ENCODE assay signal across 8 mouse cellular contexts in the genomic region with DNA sequence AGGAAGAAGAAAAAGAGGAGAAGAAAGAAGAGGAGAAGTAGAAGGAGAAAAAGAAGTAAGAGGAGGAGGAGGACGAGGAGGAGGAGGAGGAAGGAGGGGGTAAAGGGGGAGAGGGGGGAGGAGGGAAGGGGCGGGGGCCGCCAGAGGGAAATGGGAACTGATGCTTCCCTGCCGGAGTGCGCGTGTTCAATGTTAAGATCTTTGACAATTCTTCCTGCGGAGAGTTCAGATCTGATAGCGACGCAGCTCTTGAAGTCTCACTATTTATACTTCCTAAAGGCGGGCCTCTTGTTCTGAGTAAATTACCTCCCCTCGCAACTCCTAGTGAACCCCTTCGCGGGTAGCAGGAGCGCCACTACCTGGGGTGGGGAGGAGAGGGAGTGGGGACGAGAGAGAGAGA. TPM values are rescaled to one million over a fixed set of nuclear protein-coding genes. Genes with fewer than 3 reads are reported as not detected.
DNase-seq lines count a peak whose midpoint lies in the region; ATAC-seq and TF ChIP-seq lines count a peak whose summit lies in the region.

TSS of gene Shox2 (minus strand) at position 66 of the 400 bp plus-strand sequence.

- H3K27me3 ChIP-seq in lung, embryonic 15.5 days, result peaks cover 76% of the 10 kb centered on the region
- peaks cover 14% of the 10 kb centered on the region; the same call in 1 of the 2 replicates for H3K27me3 ChIP-seq in midbrain, postnatal 0 days (ENCODE audit: insufficient read depth, low read length)

- ATAC-seq in lung, embryonic 15.5 days (ENCODE audit: borderline replicate concordance, extremely low read depth, low FRiP score, low TSS enrichment), result no peak
- 0 out of 2 replicates have a peak, but pooled peaks have one; percentile 4 for ATAC-seq in midbrain, postnatal 0 days (ENCODE audit: low FRiP score)
- no peak for ATAC-seq in granulocyte monocyte progenitor cell, adult 5-6 weeks (replicated peaks; ENCODE audit: poor library complexity, severe bottlenecking)

- peaks cover 30% of the 10 kb centered on the region for H3K4me1 ChIP-seq in lung, embryonic 15.5 days
- no peaks in the 10 kb centered on the region for H3K4me1 ChIP-seq in midbrain, postnatal 0 days (ENCODE audit: insufficient read depth, low read length)

- H3K27ac ChIP-seq in lung, embryonic 15.5 days, result no peak within 1 kb of the TSS
- peak within 1 kb of the TSS; percentile 48 for H3K27ac ChIP-seq in midbrain, postnatal 0 days (ENCODE audit: low read depth, low read length)

- 0% methylated on average over 15 of the region's 15 CpGs for WGBS in lung, embryonic 15.5 days
- WGBS in midbrain, postnatal 0 days, result under 1% methylated on average over 14 of the region's 15 CpGs

- H3K9ac ChIP-seq in lung, embryonic 15.5 days, result peak within 1 kb of the TSS; percentile 24; the same call in 1 of the 2 replicates
- H3K9ac ChIP-seq in midbrain, postnatal 0 days (replicated peaks; ENCODE audit: low read length, poor library complexity, severe bottlenecking), result peak within 1 kb of the TSS; percentile 60

- no peaks in the 10 kb centered on the region for H3K9me3 ChIP-seq in lung, embryonic 15.5 days
- H3K9me3 ChIP-seq in midbrain, postnatal 0 days (ENCODE audit: low read length), result no peaks in the 10 kb centered on the region

- no peak for DNase-seq in lung, postnatal 14 days
- peak; percentile 67 for DNase-seq in embryo, embryonic 10.5 days (ENCODE audit: low spot score)
- DNase-seq in induced T-regulatory cell, adult 2 months (ENCODE audit: low read depth), result peak; percentile 51
- DNase-seq in midbrain, postnatal 0 days (ENCODE audit: low spot score), result no peak
- no peak for DNase-seq in adrenal gland, adult 18-20 months (ENCODE audit: low spot score in 2 of 2)
- DNase-seq in adrenal gland, postnatal 36 days, result no peak

- no peak for TF ChIP-seq CTCF in midbrain, postnatal 0 days (IDR thresholded peaks at IDR 0.05)

- H3K4me3 ChIP-seq in lung, embryonic 15.5 days, result peak within 1 kb of the TSS; percentile 49
- H3K4me3 ChIP-seq in midbrain, postnatal 0 days (ENCODE audit: low read depth, low read length), result peak within 1 kb of the TSS; percentile 54

- H3K36me3 ChIP-seq in lung, embryonic 15.5 days, result no peaks in the 10 kb centered on the region
- no peaks in the 10 kb centered on the region for H3K36me3 ChIP-seq in midbrain, postnatal 0 days (ENCODE audit: insufficient read depth, low read length)

- H3K4me2 ChIP-seq in lung, embryonic 15.5 days, result peak within 1 kb of the TSS; percentile 89
- H3K4me2 ChIP-seq in midbrain, postnatal 0 days (ENCODE audit: low read depth, low read length, poor library complexity, severe bottlenecking), result peak within 1 kb of the TSS; percentile 54

RNA-seq across cellular contexts. Expression of gene Shox2, which starts in this region (rescaled TPM):
- polyA plus RNA-seq in lung, embryonic 15.5 days (2015; fragmentation: Nextera tagmentation; extraction: Ambion mirVana), result 1.5 and 3.0 TPM in 2 replicates
- 82.2 and 96.6 TPM in 2 replicates for total RNA-seq in midbrain, postnatal 0 days (2014; rRNA removed)
- polyA plus RNA-seq in midbrain, postnatal 0 days (2015; fragmentation: Nextera tagmentation; extraction: Ambion mirVana), result 55.0 and 61.1 TPM in 2 replicates
- 1 to 10 TPM; 1.8 TPM for total RNA-seq in adrenal gland, adult 18-20 months (2021)
- not detected in 2 replicates for total RNA-seq in granulocyte monocyte progenitor cell, adult 5-6 weeks (2014; fragmentation: Nextera tagmentation)
- total RNA-seq in granulocyte monocyte progenitor cell, adult 5-6 weeks (2017), result not detected in 2 replicates
- total RNA-seq in adrenal gland, postnatal 36 days (2021), result 1 to 10 TPM; 1.4 to 3.7 TPM

Comparison
In these comparisons a context has a peak if more than half of its experiments do, and no peak if none do; other contexts are left out.
1. RNA of gene Shox2 (total RNA-seq): 82.2 to 96.6 TPM in midbrain, postnatal 0 days; 1.4 to 3.7 TPM in adrenal gland, postnatal 36 days, 1.8 TPM in adrenal gland, adult 18-20 months and not detected in granulocyte monocyte progenitor cell, adult 5-6 weeks; every median in the first group is over 10 times any median in the second.
2. RNA of gene Shox2 (polyA plus RNA-seq): 55.0 to 61.1 TPM in midbrain, postnatal 0 days; 1.5 to 3.0 TPM in lung, embryonic 15.5 days; every median in the first group is over 10 times any median in the second.
3. DNase-seq: peak in embryo, embryonic 10.5 days (single experiment) and induced T-regulatory cell, adult 2 months (single experiment); none in lung, postnatal 14 days (single experiment), midbrain, postnatal 0 days (single experiment), adrenal gland, adult 18-20 months (0 of 2) and adrenal gland, postnatal 36 days (0 of 2).